Mouse (Mus musculus): ENCODE results near the gene Zranb2. TPM values are rescaled to one million over a fixed set of nuclear protein-coding genes. Genes with fewer than 3 reads are reported as not detected.

Gene Zranb2
- total RNA-seq, 1 experiment = 72.6 TPM

GRCm38 (mm10) chr3:157579376-157579775, 45.4 kb downstream of the Zranb2 start:
- H3K4me1 ChIP-seq (ENCODE audit: control insufficient read depth in 2 of 2, insufficient read depth in 2 of 2, low read length in 2 of 2, poor library complexity in 1 of 2) = peaks cover 0 to 2% of the 10 kb centered on the region in 2 experiments; a peak in 2 of 4 replicates
- H3K4me3 ChIP-seq (ENCODE audit: insufficient read depth in 1 of 2, low read depth in 1 of 2, low read length in 2 of 2, poor library complexity in 1 of 2, severe bottlenecking in 1 of 2) = no peak overlapping the region
- H3K27ac ChIP-seq (ENCODE audit: insufficient read depth, low read depth, low read length, poor library complexity, severe bottlenecking) = no peak overlapping the region
- no peaks in the 10 kb centered on the region for H3K9me3 ChIP-seq (ENCODE audit: control insufficient read depth, insufficient read depth, low read depth, low read length)
- no peaks in the 10 kb centered on the region for H3K36me3 ChIP-seq (ENCODE audit: control insufficient read depth, insufficient read depth, low read length, poor library complexity, severe bottlenecking)
- in situ Hi-C loops (cut with MboI; ENCODE audit: low sequenced_read_pairs in 2 of 2, unreplicated experiment in 2 of 2) = no loop called here
- no peak overlapping the region for H3K9ac ChIP-seq (ENCODE audit: insufficient read depth, low read depth, low read length, poor library complexity, severe bottlenecking)
- no peak for DNase-seq (ENCODE audit: low read depth, low spot score)
- no peak for TF ChIP-seq ZNF384 (IDR thresholded peaks at IDR 0.05; ENCODE audit: low read depth, low read length)
- no peak for TF ChIP-seq CHD2 (IDR thresholded peaks at IDR 0.05; ENCODE audit: low read depth, low read length)
- TF ChIP-seq MAFK (IDR thresholded peaks at IDR 0.05; ENCODE audit: insufficient read depth, low read depth, low read length) = no peak
- no peak for TF ChIP-seq ZC3H11A (IDR thresholded peaks at IDR 0.05; ENCODE audit: borderline replicate concordance, low read depth, low read length)
- TF ChIP-seq HCFC1 (IDR thresholded peaks at IDR 0.05; ENCODE audit: borderline replicate concordance, insufficient read depth, low read length) = no peak

GRCm38 (mm10) chr3:157580299-157580698, 46.3 kb downstream of the Zranb2 start:
- H3K9me3 ChIP-seq (ENCODE audit: control insufficient read depth, insufficient read depth, low read depth, low read length) = no peaks in the 10 kb centered on the region
- H3K27ac ChIP-seq (ENCODE audit: insufficient read depth, low read depth, low read length, poor library complexity, severe bottlenecking) = no peak overlapping the region
- in situ Hi-C loops (cut with MboI; ENCODE audit: low sequenced_read_pairs in 2 of 2, unreplicated experiment in 2 of 2) = no loop called here
- no peaks in the 10 kb centered on the region for H3K36me3 ChIP-seq (ENCODE audit: control insufficient read depth, insufficient read depth, low read length, poor library complexity, severe bottlenecking)
- H3K9ac ChIP-seq (ENCODE audit: insufficient read depth, low read depth, low read length, poor library complexity, severe bottlenecking) = no peak overlapping the region
- TF ChIP-seq HCFC1 (IDR thresholded peaks at IDR 0.05; ENCODE audit: borderline replicate concordance, insufficient read depth, low read length) (no peak), ZC3H11A (IDR thresholded peaks at IDR 0.05; ENCODE audit: borderline replicate concordance, low read depth, low read length) (no peak), CHD2 (IDR thresholded peaks at IDR 0.05; ENCODE audit: low read depth, low read length) (no peak), ZNF384 (IDR thresholded peaks at IDR 0.05; ENCODE audit: low read depth, low read length) (no peak), MAFK (IDR thresholded peaks at IDR 0.05; ENCODE audit: insufficient read depth, low read depth, low read length) (no peak)
- peaks cover 0 to 2% of the 10 kb centered on the region in 2 experiments; a peak in 2 of 4 replicates for H3K4me1 ChIP-seq (ENCODE audit: control insufficient read depth in 2 of 2, insufficient read depth in 2 of 2, low read length in 2 of 2, poor library complexity in 1 of 2)
- DNase-seq (ENCODE audit: low read depth, low spot score) = no peak
- no peak overlapping the region for H3K4me3 ChIP-seq (ENCODE audit: insufficient read depth in 1 of 2, low read depth in 1 of 2, low read length in 2 of 2, poor library complexity in 1 of 2, severe bottlenecking in 1 of 2)

- Histone ChIP-seq H3K9me3 (ENCODE audit: control insufficient read depth, insufficient read depth, low read depth, low read length) (no peaks in the 10 kb centered on the region), H3K36me3 (ENCODE audit: control insufficient read depth, insufficient read depth, low read length, poor library complexity, severe bottlenecking) (no peaks in the 10 kb centered on the region), H3K4me3 (ENCODE audit: insufficient read depth in 1 of 2, low read depth in 1 of 2, low read length in 2 of 2, poor library complexity in 1 of 2, severe bottlenecking in 1 of 2) (no peak overlapping the region), H3K27ac (ENCODE audit: insufficient read depth, low read depth, low read length, poor library complexity, severe bottlenecking) (no peak overlapping the region), H3K4me1 (ENCODE audit: control insufficient read depth in 2 of 2, insufficient read depth in 2 of 2, low read length in 2 of 2, poor library complexity in 1 of 2) (peaks cover 0 to 2% of the 10 kb centered on the region in 2 experiments; a peak in 2 of 4 replicates), H3K9ac (ENCODE audit: insufficient read depth, low read depth, low read length, poor library complexity, severe bottlenecking) (no peak overlapping the region)
- TF ChIP-seq ZNF384 (IDR thresholded peaks at IDR 0.05; ENCODE audit: low read depth, low read length) (no peak), MAFK (IDR thresholded peaks at IDR 0.05; ENCODE audit: insufficient read depth, low read depth, low read length) (no peak), HCFC1 (IDR thresholded peaks at IDR 0.05; ENCODE audit: borderline replicate concordance, insufficient read depth, low read length) (no peak), ZC3H11A (IDR thresholded peaks at IDR 0.05; ENCODE audit: borderline replicate concordance, low read depth, low read length) (no peak), CHD2 (IDR thresholded peaks at IDR 0.05; ENCODE audit: low read depth, low read length) (no peak)
- DNase-seq (ENCODE audit: low read depth, low spot score) = no peak
- in situ Hi-C loops (cut with MboI; ENCODE audit: low sequenced_read_pairs in 2 of 2, unreplicated experiment in 2 of 2) = no loop called here
Measured at GRCm38 (mm10) chr3:157581755-157582154, 47.8 kb downstream of the Zranb2 start.

- no peak for DNase-seq (ENCODE audit: low read depth, low spot score)
- in situ Hi-C loops (cut with MboI; ENCODE audit: low sequenced_read_pairs in 2 of 2, unreplicated experiment in 2 of 2) = no loop called here
- no peak overlapping the region for H3K27ac ChIP-seq (ENCODE audit: insufficient read depth, low read depth, low read length, poor library complexity, severe bottlenecking)
Measured at GRCm38 (mm10) chr3:157582626-157583405, 48.9 kb downstream of the Zranb2 start.

More at GRCm38 (mm10) chr3:157582626-157583405, 48.9 kb downstream of the Zranb2 start:
- no peaks in the 10 kb centered on the region for H3K9me3 ChIP-seq (ENCODE audit: control insufficient read depth, insufficient read depth, low read depth, low read length)
- peaks cover 0 to 2% of the 10 kb centered on the region in 2 experiments; a peak in 2 of 4 replicates for H3K4me1 ChIP-seq (ENCODE audit: control insufficient read depth in 2 of 2, insufficient read depth in 2 of 2, low read length in 2 of 2, poor library complexity in 1 of 2)
- H3K36me3 ChIP-seq (ENCODE audit: control insufficient read depth, insufficient read depth, low read length, poor library complexity, severe bottlenecking) = no peaks in the 10 kb centered on the region
- no peak overlapping the region for H3K9ac ChIP-seq (ENCODE audit: insufficient read depth, low read depth, low read length, poor library complexity, severe bottlenecking)
- no peak overlapping the region for H3K4me3 ChIP-seq (ENCODE audit: insufficient read depth in 1 of 2, low read depth in 1 of 2, low read length in 2 of 2, poor library complexity in 1 of 2, severe bottlenecking in 1 of 2)
- TF ChIP-seq ZC3H11A (IDR thresholded peaks at IDR 0.05; ENCODE audit: borderline replicate concordance, low read depth, low read length) (no peak), CHD2 (IDR thresholded peaks at IDR 0.05; ENCODE audit: low read depth, low read length) (no peak), ZNF384 (IDR thresholded peaks at IDR 0.05; ENCODE audit: low read depth, low read length) (no peak), HCFC1 (IDR thresholded peaks at IDR 0.05; ENCODE audit: borderline replicate concordance, insufficient read depth, low read length) (no peak), MAFK (IDR thresholded peaks at IDR 0.05; ENCODE audit: insufficient read depth, low read depth, low read length) (no peak)

Measured in ES-E14 (cell line).